Mouse (Mus musculus) limb, embryonic 11.5 days (tissue): ENCODE measurements around the gene Synrg. TPM values are rescaled to one million over a fixed set of nuclear protein-coding genes. Genes with fewer than 3 reads are reported as not detected.

ENCODE experiments used
- ATAC-seq: fragments of 200-750 bp; cut with Nextera tagmentation; 2 replicates; pipeline ENCODE4 v1.8.0; 2017; ENCODE audit warnings: low read depth; ENCODE audit not compliant: insufficient number of reproducible peaks, low FRiP score, low TSS enrichment
- DNase-seq: peaks from one replicate; pipeline ENCODE4 v3.0.0-alpha.2; 2015; ENCODE audit warnings: low spot score
- H3K27ac ChIP-seq: fragments of 300-500 bp; sonication (generic); replicated peaks from 2 replicates; pipeline ENCODE4 v1.5.1; 2014; ENCODE audit warnings: low read depth, mild to moderate bottlenecking, low read length
- H3K27me3 ChIP-seq: fragments of 300-500 bp; sonication (generic); 2 replicates; pipeline ENCODE4 v1.6.1; 2014; ENCODE audit warnings: mild to moderate bottlenecking, low read length, mixed read lengths; ENCODE audit not compliant: control insufficient read depth, insufficient read depth
- H3K36me3 ChIP-seq: fragments of 300-500 bp; sonication (generic); 2 replicates; pipeline ENCODE4 v1.6.1; 2014; ENCODE audit warnings: mild to moderate bottlenecking, low read length, moderate library complexity, mixed read lengths; ENCODE audit not compliant: control insufficient read depth, insufficient read depth
- H3K4me1 ChIP-seq: fragments of 300-500 bp; sonication (generic); 2 replicates; pipeline ENCODE4 v1.6.1; 2014; ENCODE audit warnings: low read length, mixed read lengths; ENCODE audit not compliant: control insufficient read depth, insufficient read depth
- H3K4me2 ChIP-seq: fragments of 300-500 bp; sonication (generic); 2 replicates; pipeline ENCODE4 v1.6.1; 2014; ENCODE audit warnings: low read depth, mild to moderate bottlenecking, moderate library complexity; ENCODE audit not compliant: severe bottlenecking
- H3K4me3 ChIP-seq: fragments of 300-500 bp; sonication (generic); 2 replicates; pipeline ENCODE4 v1.5.1; 2014; ENCODE audit warnings: low read depth, low read length
- H3K9ac ChIP-seq: fragments of 300-500 bp; sonication (generic); 2 replicates; pipeline ENCODE4 v1.6.1; 2014; ENCODE audit warnings: mild to moderate bottlenecking, low read length
- H3K9me3 ChIP-seq: fragments of 300-500 bp; sonication (generic); 2 replicates; pipeline ENCODE4 v1.6.1; 2016; ENCODE audit warnings: low read length; ENCODE audit not compliant: control insufficient read depth
- WGBS: fragments of 180-500 bp; shearing (Covaris S2); extraction: QIAGEN DNeasy Blood & Tissue Kit; methylation state at CpG from one replicate; pipeline ENCODE4 v1.1.7; 2014; 5-methylcytosine and 5-hydroxymethylcytosine counted together
- polyA plus RNA-seq: library from polyadenylated mRNA; unstranded; fragments of >200 nt; fragmentation: Nextera tagmentation; extraction: Ambion mirVana; gene quantifications from 2 replicates; pipeline ENCODE4 v1.2.1, GENCODE M21; 2014

The Synrg gene
- polyA plus RNA-seq, 1 experiment from 2014 or later, result 6.4 TPM

DNA sequence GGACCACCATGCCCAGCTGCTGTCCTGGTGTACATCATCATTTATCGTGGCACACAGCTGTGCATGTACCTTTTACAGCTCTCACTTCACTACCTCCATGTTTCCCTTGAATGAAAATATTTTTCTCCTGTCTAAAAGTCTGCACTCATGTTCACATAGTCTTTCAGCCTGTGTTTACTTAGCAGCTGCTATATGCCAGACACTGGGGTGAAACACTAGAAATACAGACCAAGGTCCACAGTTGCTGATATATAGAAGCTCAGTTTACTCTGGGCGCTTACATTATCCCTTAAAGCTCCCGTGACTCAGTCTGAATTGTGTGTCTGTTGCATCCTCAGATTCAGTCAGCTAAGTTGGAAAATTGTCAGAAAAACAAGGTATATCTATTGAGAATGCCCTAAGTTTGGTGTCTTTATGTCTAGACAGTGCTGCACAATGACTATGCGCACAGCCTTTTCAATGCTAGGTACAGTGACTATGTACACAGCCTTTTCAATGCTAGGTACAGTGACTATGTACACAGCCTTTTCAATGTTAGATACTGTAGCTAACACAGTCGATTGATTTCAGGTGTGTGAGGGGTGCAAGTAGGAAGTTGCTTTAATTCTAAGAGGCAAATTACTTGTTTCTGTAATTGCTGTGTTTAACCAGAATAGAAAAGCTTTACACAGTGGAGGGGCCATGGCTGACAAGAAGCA, 33.1 kb downstream of the Synrg start:
- DNase-seq (no peak), ATAC-seq (no peak)
- H3K4me1 ChIP-seq, result no peaks in the 10 kb centered on the region
- H3K27ac ChIP-seq, result no peak overlapping the region
- H3K4me3 ChIP-seq, result no peak overlapping the region
- 89% methylated on average over 5 of the region's 5 CpGs for WGBS
- H3K4me2 ChIP-seq, result no peak overlapping the region
- no peaks in the 10 kb centered on the region for H3K9me3 ChIP-seq
- H3K27me3 ChIP-seq, result no peaks in the 10 kb centered on the region
- peaks cover 2% of the 10 kb centered on the region; the same call in 1 of the 2 replicates for H3K36me3 ChIP-seq
- H3K9ac ChIP-seq, result no peak overlapping the region

DNA sequence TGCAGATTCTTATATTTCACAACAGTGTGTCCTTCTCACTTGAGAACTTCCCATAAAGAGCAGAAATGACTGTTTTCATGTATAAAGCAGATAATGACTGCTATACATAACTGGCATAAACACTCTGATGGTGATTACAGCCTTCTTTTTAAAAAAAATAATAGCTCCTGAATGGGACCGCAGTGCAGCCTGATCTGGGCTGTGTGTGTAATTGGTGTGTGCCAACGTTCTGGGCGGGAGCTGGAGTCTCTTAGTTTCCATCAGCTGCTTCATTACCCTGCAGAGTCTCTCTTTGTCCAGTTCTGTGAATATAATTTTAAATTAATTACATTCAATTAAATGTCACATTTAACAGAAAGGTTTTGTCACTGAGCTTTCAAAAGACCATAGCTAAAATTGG, 34.8 kb downstream of the Synrg start:
- Histone ChIP-seq H3K36me3 (peaks cover 2% of the 10 kb centered on the region; the same call in 1 of the 2 replicates), H3K9me3 (no peaks in the 10 kb centered on the region), H3K4me2 (no peak overlapping the region), H3K9ac (no peak overlapping the region), H3K4me1 (no peaks in the 10 kb centered on the region), H3K4me3 (no peak overlapping the region), H3K27ac (no peak overlapping the region), H3K27me3 (no peaks in the 10 kb centered on the region)
- ATAC-seq (no peak), DNase-seq (no peak)
- 85% methylated on average over 3 of the region's 3 CpGs for WGBS

DNA sequence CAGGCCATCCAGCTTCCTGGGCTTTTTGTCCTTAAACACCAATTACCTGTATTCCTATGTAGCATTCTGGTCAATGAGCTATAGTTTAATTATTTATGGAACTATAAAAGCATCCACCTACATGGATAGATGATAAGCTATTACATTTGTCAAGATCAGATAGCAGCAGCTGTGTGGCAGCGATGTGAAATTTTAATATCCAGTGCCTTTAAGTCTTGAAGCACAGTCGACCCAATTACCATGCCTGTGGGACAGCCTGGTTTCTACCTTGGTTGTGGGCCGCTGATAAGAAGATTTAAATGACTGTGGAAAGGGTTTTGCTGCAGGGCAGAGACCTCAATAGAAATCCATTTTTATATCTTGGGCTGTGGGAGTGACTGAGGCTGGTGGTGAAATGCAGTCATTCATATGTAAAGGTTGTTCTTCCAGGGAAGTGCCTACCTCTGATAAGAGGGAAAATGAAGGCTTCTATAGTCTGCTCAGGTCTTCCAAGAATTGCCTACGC, 35.2 kb downstream of the Synrg start:
- ATAC-seq, result no peak

DNA sequence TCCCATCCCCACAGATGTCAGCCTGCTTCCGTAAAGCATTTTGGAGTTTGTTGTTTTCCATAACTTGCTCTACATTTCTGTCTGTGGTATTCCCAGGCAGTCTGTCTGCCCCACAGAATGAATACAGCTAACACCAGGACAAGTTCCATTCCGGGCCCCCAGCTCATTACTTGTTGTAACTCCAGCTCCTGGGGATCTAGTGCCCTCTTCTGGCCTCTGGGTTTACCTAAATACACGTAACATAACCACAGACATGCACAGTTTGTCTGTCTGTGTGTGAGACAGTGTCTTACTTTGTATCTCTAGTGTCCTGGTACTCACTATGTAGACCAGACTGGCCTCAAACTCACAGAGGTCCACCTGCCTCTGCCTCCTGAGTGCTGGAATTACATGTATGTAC, 37.0 kb downstream of the Synrg start:
- Histone ChIP-seq H3K27ac (no peak overlapping the region), H3K9me3 (no peaks in the 10 kb centered on the region), H3K27me3 (no peaks in the 10 kb centered on the region), H3K4me2 (no peak overlapping the region), H3K9ac (no peak overlapping the region), H3K4me1 (no peaks in the 10 kb centered on the region), H3K4me3 (no peak overlapping the region), H3K36me3 (0 out of 2 replicates have a peak, but pooled peaks cover 2% of the 10 kb centered on the region)
- DNase-seq, result no peak
- no peak for ATAC-seq
- WGBS, result 85% methylated on average over 3 of the region's 3 CpGs

More for the DNA sequence above, 35.2 kb downstream of the Synrg start:
- DNase-seq, result no peak
- no peaks in the 10 kb centered on the region for H3K27me3 ChIP-seq
- H3K36me3 ChIP-seq, result peaks cover 2% of the 10 kb centered on the region; the same call in 1 of the 2 replicates
- 89% methylated on average over 4 of the region's 4 CpGs for WGBS
- no peak overlapping the region for H3K9ac ChIP-seq
- no peak overlapping the region for H3K4me2 ChIP-seq
- H3K4me1 ChIP-seq, result no peaks in the 10 kb centered on the region
- H3K4me3 ChIP-seq, result no peak overlapping the region
- no peak overlapping the region for H3K27ac ChIP-seq
- no peaks in the 10 kb centered on the region for H3K9me3 ChIP-seq

DNA sequence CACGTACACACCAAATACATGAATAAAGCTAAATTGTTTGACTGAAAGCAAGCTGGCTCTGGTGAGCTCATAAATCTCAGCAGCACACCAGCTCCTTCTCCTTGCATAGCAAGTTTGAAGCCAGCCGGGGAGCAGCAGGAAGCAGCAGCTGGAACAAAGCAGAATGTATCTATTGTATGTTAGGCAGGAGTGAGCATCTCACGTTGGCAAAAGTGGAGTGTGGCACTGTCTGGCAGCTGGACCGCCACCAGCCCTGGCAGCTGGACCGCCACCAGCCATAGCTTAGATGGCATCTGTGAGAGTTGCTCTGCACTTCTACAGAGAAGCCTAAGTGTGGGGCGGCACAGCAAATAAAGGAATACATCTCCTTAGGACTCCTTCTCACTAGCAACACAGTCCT, 39.8 kb downstream of the Synrg start:
- H3K4me2 ChIP-seq, result no peak overlapping the region
- no peaks in the 10 kb centered on the region for H3K9me3 ChIP-seq
- no peak overlapping the region for H3K4me3 ChIP-seq
- H3K36me3 ChIP-seq, result peaks cover 2% of the 10 kb centered on the region; the same call in 1 of the 2 replicates
- no peak overlapping the region for H3K9ac ChIP-seq
- ATAC-seq, result no peak
- H3K27ac ChIP-seq, result no peak overlapping the region
- no peaks in the 10 kb centered on the region for H3K27me3 ChIP-seq
- DNase-seq, result no peak
- WGBS, result 89% methylated on average over 6 of the region's 6 CpGs
- H3K4me1 ChIP-seq, result no peaks in the 10 kb centered on the region

DNA sequence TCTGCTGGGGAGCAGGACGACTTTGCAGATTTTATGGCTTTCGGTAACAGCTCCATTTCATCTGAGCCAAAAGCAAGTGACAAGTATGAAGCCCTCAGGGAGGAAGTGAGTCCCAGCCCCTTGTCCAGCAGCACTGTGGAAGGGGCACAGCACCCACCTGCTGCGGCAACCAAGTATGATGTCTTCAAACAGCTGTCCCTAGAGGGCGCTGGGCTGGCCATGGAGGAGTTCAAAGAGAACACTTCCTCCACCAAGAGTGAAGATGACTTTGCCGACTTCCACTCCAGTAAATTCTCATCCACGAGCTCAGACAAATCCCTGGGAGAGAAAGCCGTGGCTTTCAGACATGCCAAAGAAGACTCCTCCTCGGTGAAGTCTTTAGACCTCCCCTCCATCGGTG, 44.8 kb downstream of the Synrg start:
- H3K27me3 ChIP-seq, result no peaks in the 10 kb centered on the region
- no peak overlapping the region for H3K4me3 ChIP-seq
- H3K4me1 ChIP-seq, result no peaks in the 10 kb centered on the region
- 86% methylated on average over 9 of the region's 9 CpGs for WGBS
- H3K4me2 ChIP-seq, result no peak overlapping the region
- H3K27ac ChIP-seq, result no peak overlapping the region
- no peak for DNase-seq
- H3K9me3 ChIP-seq, result no peaks in the 10 kb centered on the region
- peaks cover 7% of the 10 kb centered on the region; the same call in 1 of the 2 replicates for H3K36me3 ChIP-seq
- ATAC-seq, result no peak
- H3K9ac ChIP-seq, result no peak overlapping the region

DNA sequence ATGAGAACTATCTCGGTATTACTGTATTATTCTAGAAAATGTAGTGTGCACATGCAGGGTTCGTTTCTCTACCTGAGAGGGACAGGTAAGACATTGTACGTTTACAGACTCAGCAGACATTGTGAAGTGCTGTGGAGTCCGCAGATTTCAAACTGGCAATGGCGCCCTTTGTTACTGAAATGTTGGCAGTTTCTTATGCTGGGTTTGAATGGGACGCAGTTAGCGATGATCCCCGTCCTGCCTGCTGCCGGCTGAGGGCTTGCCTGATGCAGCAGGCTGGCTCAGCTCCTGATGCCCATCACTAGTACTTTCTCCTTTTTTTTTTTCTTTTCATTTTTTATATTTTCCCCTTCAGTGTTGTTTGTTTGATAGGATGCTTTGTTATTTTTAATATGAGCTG, 46.2 kb downstream of the Synrg start:
- WGBS, result 81% methylated on average over 9 of the region's 9 CpGs
- no peak overlapping the region for H3K4me3 ChIP-seq
- H3K4me1 ChIP-seq, result no peaks in the 10 kb centered on the region
- H3K27ac ChIP-seq, result no peak overlapping the region
- no peaks in the 10 kb centered on the region for H3K9me3 ChIP-seq
- no peaks in the 10 kb centered on the region for H3K27me3 ChIP-seq
- ATAC-seq, result no peak
- no peak overlapping the region for H3K4me2 ChIP-seq
- no peak overlapping the region for H3K9ac ChIP-seq
- no peak for DNase-seq
- H3K36me3 ChIP-seq, result peaks cover 7% of the 10 kb centered on the region; the same call in 1 of the 2 replicates

DNA sequence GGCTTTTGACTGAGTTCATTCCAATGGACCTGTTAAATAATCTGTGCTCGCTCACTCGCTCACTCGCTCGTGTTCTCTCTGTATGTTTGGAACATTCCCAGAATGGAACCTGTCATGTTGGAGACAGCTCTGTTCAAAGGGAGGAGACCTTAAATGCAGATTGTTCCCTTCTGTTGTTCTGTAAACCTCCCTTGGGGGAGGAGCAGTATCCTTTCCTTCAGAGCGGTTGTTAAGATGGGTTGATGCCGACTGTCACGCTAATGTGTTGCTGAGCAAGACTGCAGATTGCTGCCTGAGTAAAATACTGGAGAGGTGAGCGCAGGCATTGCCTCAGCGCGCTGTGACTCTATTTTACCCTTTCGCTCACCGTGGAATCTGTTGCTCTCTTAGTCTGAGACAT, 46.8 kb downstream of the Synrg start:
- Histone ChIP-seq H3K27ac (no peak overlapping the region), H3K4me2 (no peak overlapping the region), H3K9ac (no peak overlapping the region), H3K27me3 (no peaks in the 10 kb centered on the region), H3K4me1 (no peaks in the 10 kb centered on the region), H3K9me3 (no peaks in the 10 kb centered on the region), H3K36me3 (peaks cover 7% of the 10 kb centered on the region; the same call in 1 of the 2 replicates), H3K4me3 (no peak overlapping the region)
- no peak for DNase-seq
- no peak for ATAC-seq
- 35% methylated on average over 12 of the region's 12 CpGs for WGBS
